Mouse (Mus musculus) small intestine, adult 2 months (tissue): ENCODE data around the gene Fggy. TPM values are rescaled to one million over a fixed set of nuclear protein-coding genes. Genes with fewer than 3 reads are reported as not detected.

ENCODE experiments used
- H3K27ac ChIP-seq: fragments of 200-500 bp; 2 replicates; pipeline ENCODE4 v1.5.1; 2012; ENCODE audit warnings: low read depth, low read length, control low read depth, inconsistent platforms; ENCODE audit not compliant: insufficient read depth
- H3K27me3 ChIP-seq: fragments of 200-500 bp; 2 replicates; pipeline ENCODE4 v1.6.1; 2012; ENCODE audit warnings: mild to moderate bottlenecking, moderate library complexity, low read length, inconsistent platforms; ENCODE audit not compliant: control insufficient read depth, insufficient read depth
- H3K36me3 ChIP-seq: fragments of 200-500 bp; 2 replicates; pipeline ENCODE4 v1.6.1; 2012; ENCODE audit warnings: mild to moderate bottlenecking, low read length, control low read depth, inconsistent platforms; ENCODE audit not compliant: control insufficient read depth, insufficient read depth
- H3K4me1 ChIP-seq: fragments of 200-500 bp; 2 replicates; pipeline ENCODE4 v1.6.1; 2012; ENCODE audit warnings: low read length, inconsistent platforms, mixed read lengths; ENCODE audit not compliant: control insufficient read depth, insufficient read depth, insufficient read length
- H3K4me3 ChIP-seq: fragments of 200-500 bp; 2 replicates; pipeline ENCODE4 v1.5.1; 2012; ENCODE audit warnings: low read depth, mild to moderate bottlenecking, control low read depth, inconsistent platforms, low read length, moderate library complexity
- CTCF ChIP-seq: fragments of 200-500 bp; IDR thresholded peaks from 2 replicates; pipeline ENCODE4 v1.5.1; 2012; ENCODE audit warnings: low read depth, mild to moderate bottlenecking, control low read depth, inconsistent platforms, low read length, moderate library complexity, mixed read lengths; ENCODE audit not compliant: insufficient replicate concordance, insufficient read length; ENCODE audit errors: extremely low read depth
- POLR2A ChIP-seq: fragments of 200-500 bp; IDR thresholded peaks from 2 replicates; pipeline ENCODE4 v1.6.1; 2012; ENCODE audit warnings: low read depth, mild to moderate bottlenecking, control low read depth, inconsistent platforms, low read length, moderate library complexity
- WGBS: fragments of 180-500 bp; shearing (Covaris S2); methylation state at CpG from one replicate; pipeline ENCODE4 v1.1.7; 2018; 5-methylcytosine and 5-hydroxymethylcytosine counted together
- polyA plus RNA-seq: library from polyadenylated mRNA; depleted of rRNA; stranded (reverse); fragments of >200 nt; gene quantifications from 2 replicates; pipeline ENCODE4 v1.2.3, GENCODE M21; 2012

Fggy gene
- polyA plus RNA-seq, 1 experiment, result 0.52 TPM

DNA sequence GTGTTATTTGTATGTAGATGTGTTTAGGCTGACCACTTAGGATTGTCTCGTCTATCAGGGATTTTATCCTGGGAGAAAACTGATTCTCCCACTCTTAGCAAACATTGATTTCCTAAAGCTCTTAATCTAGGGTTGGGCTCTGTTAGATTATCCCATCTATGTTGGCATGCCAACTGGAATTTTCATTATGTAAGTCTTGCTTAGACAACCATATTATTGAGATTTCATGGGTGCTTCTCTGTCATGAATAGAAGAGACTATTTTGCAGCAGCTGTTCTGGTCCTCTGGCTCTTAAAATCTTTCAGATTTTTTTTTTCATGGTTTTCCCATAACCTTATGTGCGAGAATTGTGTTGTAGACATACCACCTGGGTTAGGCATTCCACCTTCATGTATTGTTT lies 119.1 kb downstream of the Fggy start:
- WGBS, result 91% methylated on average over 2 of the region's 2 CpGs
- no peaks in the 10 kb centered on the region for H3K27me3 ChIP-seq
- no peaks in the 10 kb centered on the region for H3K4me1 ChIP-seq

DNA sequence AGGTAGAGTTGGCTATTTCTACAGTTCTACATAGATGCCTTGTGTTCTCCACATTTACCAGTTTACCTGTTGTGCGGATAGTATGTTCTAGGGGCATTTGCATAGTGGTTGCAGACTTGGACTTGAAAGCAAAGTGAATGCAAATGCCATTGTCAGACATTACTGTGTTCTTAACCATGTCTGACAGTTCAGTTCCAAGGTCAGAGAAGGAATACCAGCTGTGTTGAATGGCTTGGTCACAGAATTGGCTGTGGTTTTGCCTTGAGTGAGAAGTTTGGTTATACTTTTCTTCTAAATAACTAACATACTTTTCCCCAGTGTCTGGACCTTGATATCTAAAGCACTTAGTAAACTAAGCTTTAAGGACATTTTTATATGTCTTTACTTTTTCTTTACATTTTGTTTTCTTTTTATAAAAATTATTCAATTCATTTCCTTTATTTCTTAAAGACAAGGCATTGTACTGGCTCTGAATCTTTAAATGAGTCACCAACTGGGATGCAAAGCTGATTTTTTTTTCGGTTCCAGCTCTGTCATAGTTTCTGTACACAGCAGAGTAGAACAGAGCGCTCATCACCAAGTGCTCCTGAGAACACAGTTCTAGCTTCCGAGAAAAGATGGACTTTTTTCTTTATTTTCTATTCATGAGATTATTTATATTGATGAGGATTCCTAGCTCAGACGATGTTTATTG lies 123.6 kb downstream of the Fggy start:
- no peak overlapping the region for H3K4me3 ChIP-seq
- H3K27me3 ChIP-seq, result no peaks in the 10 kb centered on the region
- H3K27ac ChIP-seq, result no peak overlapping the region
- H3K36me3 ChIP-seq, result no peaks in the 10 kb centered on the region
- WGBS, result 88% methylated on average over 5 of the region's 5 CpGs
- H3K4me1 ChIP-seq, result no peaks in the 10 kb centered on the region
- TF ChIP-seq POLR2A, result no peak
- no peak for TF ChIP-seq CTCF

More for the DNA sequence above, 119.1 kb downstream of the Fggy start:
- no peaks in the 10 kb centered on the region for H3K36me3 ChIP-seq
- H3K4me3 ChIP-seq, result no peak overlapping the region
- no peak overlapping the region for H3K27ac ChIP-seq
- no peak for TF ChIP-seq CTCF
- TF ChIP-seq POLR2A, result no peak

DNA sequence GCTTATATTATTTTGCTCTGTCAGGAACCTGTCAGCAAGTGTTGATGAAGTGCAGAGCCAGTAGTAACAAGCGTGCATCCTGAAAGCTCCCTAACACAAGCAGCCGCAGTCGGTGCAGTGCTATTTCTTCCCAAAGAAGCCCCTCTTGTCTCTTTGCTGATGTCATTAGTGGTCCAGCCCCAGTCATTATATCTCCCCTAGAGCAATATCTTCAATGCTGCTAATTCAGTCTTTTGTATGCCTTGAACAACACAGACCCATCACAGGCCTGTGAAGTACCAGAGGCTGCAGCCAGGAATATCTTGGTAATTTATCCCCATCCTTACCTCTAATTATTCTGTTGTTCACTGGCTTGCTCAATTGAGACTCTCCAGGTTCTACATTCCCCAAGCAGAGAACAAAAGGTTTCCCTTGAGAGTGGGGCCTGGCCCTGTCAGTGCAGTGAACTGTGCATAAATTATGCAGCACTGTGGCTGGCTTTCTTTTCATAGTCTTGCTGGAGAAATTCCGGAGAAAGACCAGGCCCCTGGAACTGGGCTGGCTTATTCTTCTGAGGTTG lies 127.3 kb downstream of the Fggy start:
- TF ChIP-seq POLR2A, result no peak
- TF ChIP-seq CTCF, result no peak
- WGBS, result 85% methylated on average over 4 of the region's 4 CpGs
- no peak overlapping the region for H3K4me3 ChIP-seq
- H3K27me3 ChIP-seq, result no peaks in the 10 kb centered on the region
- H3K4me1 ChIP-seq, result no peaks in the 10 kb centered on the region
- no peak overlapping the region for H3K27ac ChIP-seq
- H3K36me3 ChIP-seq, result no peaks in the 10 kb centered on the region

DNA sequence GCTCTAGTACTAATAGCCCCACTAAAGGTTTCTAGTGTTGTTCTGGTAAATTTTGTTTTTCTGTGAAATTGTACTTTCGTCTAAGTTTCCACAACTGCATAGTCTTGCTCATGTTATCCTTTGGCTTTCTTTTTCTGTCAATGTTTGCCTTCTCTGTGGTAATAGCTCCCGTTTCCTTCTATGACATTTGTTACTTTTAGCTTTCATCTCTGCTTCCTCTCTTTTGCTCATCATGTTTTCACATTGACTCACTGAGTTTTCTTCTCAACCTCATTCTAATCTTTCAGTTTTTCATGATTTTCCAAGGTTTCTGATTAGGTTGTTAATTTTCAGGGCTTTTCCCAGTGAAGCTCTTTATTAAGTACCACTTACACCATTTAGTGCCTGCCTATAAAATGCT lies 129.5 kb downstream of the Fggy start:
- Histone ChIP-seq H3K27me3 (no peaks in the 10 kb centered on the region), H3K27ac (no peak overlapping the region), H3K4me1 (no peaks in the 10 kb centered on the region), H3K4me3 (no peak overlapping the region), H3K36me3 (no peaks in the 10 kb centered on the region)
- TF ChIP-seq CTCF (no peak), POLR2A (no peak)
- WGBS, result 75% methylated on average over 2 of the region's 2 CpGs

DNA sequence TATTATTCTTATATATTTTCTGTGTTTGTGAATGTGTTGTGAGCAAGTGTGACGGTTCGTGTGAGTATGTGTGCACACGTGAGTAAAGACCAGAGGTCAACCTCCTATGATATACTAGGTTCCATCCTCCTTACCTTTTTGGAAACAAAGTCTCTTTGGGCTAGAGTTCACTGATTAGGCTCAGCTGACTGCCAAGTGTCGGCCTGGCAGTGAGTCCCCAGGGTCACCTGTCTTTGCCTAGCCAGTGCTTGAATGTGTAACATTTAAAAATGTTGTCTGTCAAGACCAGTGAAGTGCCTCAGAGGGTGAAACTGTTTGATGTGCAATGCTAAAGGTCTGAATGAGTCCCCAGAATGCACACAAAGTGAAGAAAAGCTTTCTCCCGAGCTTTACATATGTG lies 130.0 kb downstream of the Fggy start:
- no peaks in the 10 kb centered on the region for H3K4me1 ChIP-seq
- no peaks in the 10 kb centered on the region for H3K27me3 ChIP-seq
- H3K27ac ChIP-seq, result no peak overlapping the region
- 87% methylated on average over 5 of the region's 5 CpGs for WGBS
- TF ChIP-seq POLR2A (no peak), CTCF (no peak)
- no peaks in the 10 kb centered on the region for H3K36me3 ChIP-seq
- no peak overlapping the region for H3K4me3 ChIP-seq

DNA sequence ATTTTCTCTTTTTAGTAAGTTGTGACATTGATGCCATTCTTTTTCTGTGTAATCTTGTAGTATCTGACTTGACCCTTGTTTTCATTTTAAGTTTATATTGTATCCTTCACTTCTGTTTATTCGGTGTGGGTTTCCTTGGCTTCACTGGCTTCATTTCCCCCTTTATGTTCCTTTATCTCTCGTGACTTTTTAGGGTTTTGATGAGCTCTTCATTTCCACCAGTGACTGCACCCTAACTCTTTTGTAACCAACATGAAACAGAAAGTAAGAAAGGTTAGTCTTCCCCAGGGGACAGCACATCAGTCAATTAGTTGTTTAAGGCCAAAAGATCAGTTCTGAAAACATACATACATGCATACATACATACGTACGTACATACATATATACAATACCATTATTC lies 130.9 kb downstream of the Fggy start:
- no peaks in the 10 kb centered on the region for H3K36me3 ChIP-seq
- H3K27me3 ChIP-seq, result no peaks in the 10 kb centered on the region
- 79% methylated on average over 4 of the region's 4 CpGs for WGBS
- no peak overlapping the region for H3K27ac ChIP-seq
- H3K4me1 ChIP-seq, result no peaks in the 10 kb centered on the region
- no peak overlapping the region for H3K4me3 ChIP-seq
- TF ChIP-seq CTCF, result no peak
- TF ChIP-seq POLR2A, result no peak

DNA sequence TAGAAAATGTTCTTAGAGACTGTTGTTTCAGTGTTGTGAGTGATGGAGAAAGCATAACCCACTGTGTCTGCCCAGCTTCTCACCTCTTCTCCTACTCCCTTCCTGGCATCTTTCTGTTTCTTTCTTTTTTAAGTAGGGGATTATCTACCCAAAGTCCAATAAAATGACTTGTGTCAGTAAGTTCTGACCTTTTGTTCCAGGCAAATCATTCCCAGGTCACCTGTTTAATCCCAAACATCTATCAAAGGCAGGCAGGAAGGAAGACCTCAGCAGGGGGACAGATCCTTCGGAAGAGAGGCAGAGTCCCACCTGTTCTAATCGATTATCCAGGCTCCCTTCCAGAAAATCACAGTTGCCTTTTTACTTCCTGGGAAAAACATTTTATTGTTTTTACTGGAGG lies 143.1 kb downstream of the Fggy start:
- WGBS, result 70% methylated on average over 2 of the region's 2 CpGs
- no peaks in the 10 kb centered on the region for H3K27me3 ChIP-seq
- no peak overlapping the region for H3K27ac ChIP-seq
- H3K36me3 ChIP-seq, result no peaks in the 10 kb centered on the region
- no peaks in the 10 kb centered on the region; the same call in 1 of the 2 replicates for H3K4me1 ChIP-seq
- TF ChIP-seq CTCF (no peak), POLR2A (no peak)
- no peak overlapping the region for H3K4me3 ChIP-seq
